Mouse (Mus musculus) fibroblast of lung, adult 2 months (primary cell): Measurements from ENCODE around the gene Lonrf3.
A peak's percentile ranks its signal among the peaks of the same experiment; 100 is the strongest.

Source experiments
- DNase-seq: peaks from one replicate; pipeline ENCODE4 v3.0.0-alpha.2; 2011; ENCODE audit warnings: low read depth

Gene Lonrf3

DNA sequence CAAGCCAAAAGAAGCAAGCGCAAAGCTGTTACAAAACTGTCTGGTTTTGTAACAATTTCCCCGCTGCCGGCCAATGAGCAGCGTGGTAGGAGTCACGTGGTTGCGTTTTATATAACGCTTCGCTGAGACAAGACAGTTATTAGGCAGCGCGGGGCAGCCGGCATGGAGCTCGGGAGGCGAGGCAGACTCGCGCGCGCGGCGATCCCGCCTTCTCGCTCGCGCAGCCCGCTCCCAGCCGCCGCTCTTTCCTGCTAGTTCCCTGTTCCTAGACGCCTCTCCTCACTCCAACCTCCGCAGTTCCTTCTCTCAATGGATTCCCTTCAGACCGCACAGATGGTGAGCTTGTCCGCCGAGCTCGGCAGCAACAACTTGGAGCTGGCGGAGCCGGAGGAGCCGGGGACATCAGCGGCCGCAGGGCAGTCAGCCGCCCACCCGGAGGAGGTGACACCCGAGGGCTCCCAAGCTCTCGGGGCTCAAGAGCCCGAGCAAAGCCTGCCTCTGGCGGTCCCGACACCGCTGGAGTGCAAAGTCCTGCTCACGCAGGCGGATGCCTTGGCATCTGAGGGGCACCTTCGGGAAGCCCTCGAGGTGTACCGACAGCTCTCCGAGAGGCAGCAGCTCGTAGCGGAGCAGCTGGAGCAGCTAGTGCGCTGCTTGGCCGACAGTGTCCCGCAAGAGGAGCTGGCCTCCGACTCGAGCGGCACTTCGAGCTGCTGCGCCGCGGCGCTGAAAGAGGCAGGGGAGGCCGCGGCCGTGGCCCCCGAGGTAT lies at the start of gene Lonrf3:
Lonrf3 (plus strand) TSS at position 83 of the 769 bp plus-strand sequence.
- DNase-seq, result peak; percentile 27

- DNase-seq, result no peak
These were observed 49.4 kb upstream of the Lonrf3 start for GRCm38 (mm10) chrX:36278750-36279149.

- DNase-seq, result no peak
These were observed 16.7 kb upstream of the Lonrf3 start for GRCm38 (mm10) chrX:36311420-36311819.

GRCm38 (mm10) chrX:36327491-36328255 lies 480 bp upstream of the Lonrf3 start:
- no peak for DNase-seq

DNA sequence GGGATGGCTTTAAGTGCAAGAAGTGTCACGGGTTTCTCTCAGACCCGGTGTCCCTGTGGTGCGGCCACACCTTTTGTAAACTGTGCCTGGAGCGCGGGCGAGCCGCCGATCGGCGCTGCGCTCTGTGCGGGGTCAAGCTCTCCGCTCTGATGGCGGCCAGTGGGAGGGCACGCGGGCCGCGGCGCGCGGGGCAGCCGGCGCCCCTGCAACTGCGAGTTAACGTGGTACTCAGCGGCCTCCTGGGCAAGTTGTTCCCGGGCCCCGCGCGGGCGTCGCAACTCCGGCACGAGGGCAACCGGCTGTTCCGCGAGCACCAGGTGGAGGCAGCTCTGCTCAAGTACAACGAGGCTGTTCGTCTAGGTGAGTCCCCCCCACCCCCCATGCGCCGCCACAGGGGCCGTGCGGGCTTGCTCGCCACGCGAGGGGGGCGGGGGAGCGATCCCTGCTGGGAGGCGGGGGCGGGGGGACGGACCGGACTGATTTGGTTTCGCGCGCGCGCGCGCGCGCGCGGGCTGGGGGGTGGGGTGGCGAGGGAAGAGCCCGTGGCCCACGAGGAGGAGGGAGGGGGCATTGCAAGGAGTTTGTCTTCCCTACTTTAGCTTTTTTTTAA lies 992 bp downstream of the Lonrf3 start:
- DNase-seq, result no peak

DNA sequence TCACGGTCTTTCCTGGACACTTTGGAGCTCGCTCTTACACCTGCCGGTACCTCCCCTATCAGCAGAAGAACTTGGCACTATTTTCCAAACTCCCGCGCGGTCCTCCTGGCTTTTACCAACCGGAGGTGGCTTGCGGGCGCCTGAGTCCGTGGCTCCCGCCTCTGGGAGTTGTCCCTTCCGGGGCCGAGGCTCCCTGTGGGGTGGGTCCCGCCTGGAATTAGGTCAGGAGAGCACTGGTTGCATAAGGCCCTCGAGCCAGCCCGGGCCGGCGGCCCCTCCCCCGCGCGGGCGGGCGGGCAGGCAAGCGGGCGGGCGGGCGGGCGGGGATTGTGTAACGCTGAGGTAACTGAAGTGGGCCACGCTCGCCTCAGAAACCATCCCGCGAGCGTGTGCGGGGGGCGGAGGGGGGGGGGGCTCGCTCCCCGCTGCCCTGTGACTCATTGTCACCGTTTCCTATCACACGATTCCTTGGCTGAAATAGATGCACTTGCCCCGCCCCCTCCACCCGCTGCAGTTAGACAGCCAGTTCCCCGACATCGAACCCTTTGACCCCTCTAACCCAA lies 1.8 kb downstream of the Lonrf3 start:
- DNase-seq, result peak; percentile 17

DNA sequence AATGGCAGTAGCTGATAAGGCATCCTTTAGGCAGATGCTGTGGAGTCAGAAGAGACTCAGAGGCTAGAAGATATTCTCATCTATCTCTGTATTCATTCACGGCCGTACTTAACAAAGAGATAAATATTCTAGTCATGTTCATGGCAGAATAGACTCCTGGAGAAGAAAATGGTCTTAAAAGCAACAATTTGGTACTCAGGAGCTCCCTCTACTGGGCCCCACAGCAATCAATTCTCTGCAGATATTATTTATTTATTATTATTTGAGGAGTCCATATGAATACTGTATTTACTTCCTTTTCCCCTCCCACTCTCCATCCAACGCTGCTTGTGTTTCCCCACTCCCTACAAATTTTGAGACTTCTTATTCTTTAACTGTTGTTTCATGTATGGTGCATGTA lies 24.3 kb downstream of the Lonrf3 start:
- DNase-seq, result peak; percentile 16

DNA sequence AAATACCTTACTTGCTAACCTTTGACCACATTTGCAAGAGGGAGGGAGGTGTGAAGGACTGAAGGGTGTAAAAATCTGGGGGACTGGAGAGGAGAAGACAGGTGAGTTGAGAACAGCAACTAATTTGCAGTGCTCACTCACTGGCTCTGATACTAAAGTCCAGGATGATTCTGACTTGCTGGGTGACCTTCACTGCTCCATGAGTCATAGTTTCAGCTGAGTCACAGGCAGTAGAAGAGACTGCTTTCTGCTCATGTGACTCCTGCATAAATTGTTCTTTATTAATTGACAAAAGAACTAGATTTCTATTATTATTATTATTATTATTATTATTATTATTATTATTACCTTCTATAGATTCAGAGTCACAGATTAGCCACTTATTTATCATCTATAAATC lies 57.2 kb downstream of the Lonrf3 start:
- DNase-seq, result no peak

- peak; percentile 86 for DNase-seq
These were observed 61.8 kb downstream of the Lonrf3 start for GRCm38 (mm10) chrX:36389971-36390370.

- peak; percentile 28 for DNase-seq
These were observed 62.4 kb downstream of the Lonrf3 start for GRCm38 (mm10) chrX:36390503-36390902.

DNA sequence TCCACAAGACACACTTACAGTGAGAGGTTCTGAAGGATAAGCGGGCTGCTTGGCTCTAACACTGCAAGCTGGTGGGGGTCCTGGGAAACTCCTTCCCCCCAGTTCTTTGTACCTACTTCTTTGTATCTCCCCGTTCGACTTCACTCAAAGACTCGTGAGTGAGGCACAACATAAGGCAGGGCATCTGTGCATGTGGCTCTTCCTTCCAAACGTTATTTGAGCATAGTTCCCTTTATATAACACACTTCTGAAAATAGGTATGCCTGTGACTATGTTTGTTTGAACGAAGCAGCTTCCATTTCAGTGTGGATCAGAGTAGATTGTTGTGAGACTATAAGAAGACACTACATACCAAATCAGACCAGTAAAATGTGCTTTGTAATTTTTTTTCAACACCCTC lies 64.5 kb downstream of the Lonrf3 start:
- no peak for DNase-seq

- DNase-seq, result no peak
These were observed 65.1 kb downstream of the Lonrf3 start for GRCm38 (mm10) chrX:36393279-36393678.

DNA sequence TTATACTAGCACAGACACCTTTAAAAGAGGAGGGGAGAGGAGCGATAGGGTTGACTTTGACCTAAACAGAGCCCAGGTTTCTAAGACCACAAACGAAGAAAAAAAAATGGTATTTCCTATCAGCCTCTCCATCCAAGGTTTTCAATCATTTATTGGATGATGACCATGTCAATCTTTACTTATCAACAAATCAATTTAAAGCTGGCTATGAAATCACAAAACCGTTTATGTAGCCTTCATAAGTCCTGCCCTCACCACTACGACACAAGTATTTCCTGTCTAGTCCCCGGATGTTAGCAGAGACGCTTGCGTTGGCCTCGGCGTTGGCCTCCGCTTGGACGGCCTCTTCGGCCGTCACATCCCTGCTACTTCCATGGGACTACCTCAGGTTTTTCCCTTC lies 72.8 kb downstream of the Lonrf3 start, which contains the start of gene Gm6268:
Gm6268 (plus strand) TSS at position 301 of the 400 bp plus-strand sequence.
- DNase-seq, result no peak

DNA sequence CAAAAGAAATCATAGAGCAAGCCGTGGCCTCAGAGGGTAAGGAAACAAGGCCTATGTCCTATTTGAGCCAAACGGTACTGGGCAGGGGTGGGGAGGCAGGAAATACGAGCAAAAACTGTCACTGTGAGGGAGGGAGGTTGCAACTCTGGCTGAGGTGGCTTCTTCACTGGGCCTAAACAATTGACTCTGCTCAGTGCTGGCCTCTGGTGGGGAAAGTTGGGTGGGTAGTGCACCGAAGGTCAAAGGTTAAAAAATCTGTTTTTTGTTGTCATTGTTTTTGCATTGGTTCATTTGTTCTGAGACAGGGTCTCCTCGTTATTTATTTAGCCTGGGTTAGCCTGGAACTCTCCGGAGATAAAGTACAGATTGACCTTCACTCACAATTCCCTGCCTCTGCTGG lies 74.2 kb downstream of the Lonrf3 start:
- DNase-seq, result no peak
